Mouse (Mus musculus): Measurements from ENCODE around the gene Cnbd2.

Cnbd2 gene

DNA sequence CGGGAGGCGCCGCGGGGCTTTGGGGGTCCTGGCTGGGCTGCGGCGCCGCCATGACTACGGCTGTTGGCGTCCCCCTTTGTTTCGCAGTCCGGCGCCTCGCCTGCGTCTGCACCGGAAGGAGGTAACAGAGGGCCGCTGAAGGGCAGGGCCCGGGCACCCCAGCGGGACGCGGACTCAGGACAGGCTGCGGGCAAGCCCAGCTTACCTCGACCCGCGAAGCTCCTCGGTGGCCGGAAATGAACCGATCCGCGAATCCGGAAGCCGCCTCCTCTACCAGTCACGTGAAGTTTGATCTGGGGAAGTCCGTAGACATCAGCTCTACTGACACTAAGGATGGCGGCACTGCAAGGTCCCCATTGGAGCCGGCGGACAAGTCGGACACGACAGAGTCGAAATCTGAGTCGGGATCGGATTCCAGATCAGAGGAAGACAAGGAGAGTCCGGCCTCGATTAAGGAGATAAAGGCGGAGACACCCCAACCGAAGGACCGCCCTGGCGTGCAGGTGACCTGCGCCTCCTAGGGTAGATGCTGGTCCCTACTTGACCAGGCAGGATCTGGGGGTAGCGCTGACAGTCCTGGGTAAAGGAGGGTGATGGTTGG lies at the start of gene Cnbd2, which contains the start of gene Scand1:
Gene Cnbd2, plus strand, starts transcription at position 3 of the 601 bp plus-strand sequence.
Gene Scand1, minus strand, starts transcription at position 408 of the 601 bp plus-strand sequence.
- in situ Hi-C loops (cut with MboI; ENCODE audit: low sequenced_read_pairs): no loop called here

DNA sequence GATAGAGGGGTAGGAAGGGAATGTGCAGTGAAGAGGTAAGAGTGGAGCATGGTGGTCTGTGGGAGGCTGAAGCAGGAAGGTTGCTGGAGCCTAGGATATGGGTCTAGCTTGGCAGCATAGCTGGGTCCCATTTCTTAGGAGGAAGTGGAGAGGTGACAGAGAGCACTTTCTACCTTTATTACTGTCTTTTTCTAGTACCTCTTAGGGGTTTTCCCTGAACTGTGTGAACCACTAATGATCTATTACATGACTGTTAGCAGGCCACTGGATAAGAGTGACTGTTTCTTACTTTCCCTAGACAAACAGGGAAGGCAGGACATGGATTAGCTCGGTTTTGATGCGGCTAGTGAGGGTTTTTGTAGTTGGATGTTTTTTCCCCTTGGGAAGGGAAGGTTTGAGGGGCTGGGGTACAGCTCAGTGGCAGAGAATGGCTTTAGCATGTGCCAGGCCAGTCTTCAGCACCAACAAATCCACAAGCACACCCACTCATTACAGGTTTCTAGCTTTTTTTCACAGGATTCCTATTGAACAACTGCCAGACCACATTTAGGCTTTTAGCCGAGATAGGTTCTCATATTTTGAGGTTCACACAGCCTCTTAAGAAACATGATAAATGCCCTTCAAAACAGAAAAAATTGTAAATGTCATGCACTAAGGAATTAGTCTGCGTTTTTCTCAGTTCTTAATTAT lies 48.8 kb upstream of the Cnbd2 start:
- in situ Hi-C loops (cut with MboI; ENCODE audit: low sequenced_read_pairs): no loop called here

GRCm38 (mm10) chr2:156267636-156268035 lies 44.5 kb upstream of the Cnbd2 start:
- in situ Hi-C loops (cut with MboI; ENCODE audit: low sequenced_read_pairs): no loop called here

DNA sequence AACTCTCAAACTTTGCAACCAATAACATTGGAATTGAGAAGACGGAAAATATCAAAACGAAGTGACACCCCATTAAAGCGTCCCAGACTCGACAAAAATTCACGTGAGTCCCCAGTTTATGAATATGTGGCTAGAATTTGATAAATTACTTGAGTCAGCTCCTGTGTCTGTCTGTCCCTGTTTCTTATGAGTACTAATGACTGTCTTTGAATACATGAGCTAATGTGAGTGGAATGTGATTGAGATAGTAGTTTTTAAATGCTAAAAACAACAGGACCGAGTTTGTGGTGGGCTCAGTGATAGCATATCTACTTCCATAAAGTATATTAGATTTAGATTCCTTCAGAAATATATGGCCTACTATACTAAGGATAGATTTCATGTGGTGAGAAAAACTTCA lies 39.5 kb upstream of the Cnbd2 start:
- in situ Hi-C loops (cut with MboI; ENCODE audit: low sequenced_read_pairs): no loop called here

GRCm38 (mm10) chr2:156278226-156279017 lies 33.7 kb upstream of the Cnbd2 start:
- in situ Hi-C loops (cut with MboI; ENCODE audit: low sequenced_read_pairs): no loop called here

DNA sequence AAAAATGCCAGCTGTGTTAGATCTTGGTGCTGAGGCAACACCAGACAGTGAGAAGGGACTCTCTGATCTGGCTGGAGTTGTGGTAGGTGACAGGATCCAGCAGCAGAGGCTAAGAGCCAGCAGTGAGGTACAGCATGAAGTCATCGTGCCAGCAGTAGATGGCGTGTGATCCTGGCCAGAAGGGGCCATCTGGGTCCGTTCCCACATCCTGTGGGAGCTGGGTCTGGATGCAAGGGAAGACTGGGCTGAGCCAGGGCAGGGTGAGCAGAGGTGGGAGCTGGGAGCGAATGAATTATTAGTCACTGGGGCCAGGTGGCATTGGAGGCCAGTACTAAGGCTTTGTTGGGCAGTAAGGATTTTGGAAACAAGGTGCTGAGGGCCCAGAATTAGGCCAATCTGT lies 30.9 kb upstream of the Cnbd2 start:
- in situ Hi-C loops (cut with MboI; ENCODE audit: low sequenced_read_pairs): no loop called here

- in situ Hi-C loops (cut with MboI; ENCODE audit: low sequenced_read_pairs): no loop called here
Observed at GRCm38 (mm10) chr2:156285161-156285560, 26.9 kb upstream of the Cnbd2 start.

DNA sequence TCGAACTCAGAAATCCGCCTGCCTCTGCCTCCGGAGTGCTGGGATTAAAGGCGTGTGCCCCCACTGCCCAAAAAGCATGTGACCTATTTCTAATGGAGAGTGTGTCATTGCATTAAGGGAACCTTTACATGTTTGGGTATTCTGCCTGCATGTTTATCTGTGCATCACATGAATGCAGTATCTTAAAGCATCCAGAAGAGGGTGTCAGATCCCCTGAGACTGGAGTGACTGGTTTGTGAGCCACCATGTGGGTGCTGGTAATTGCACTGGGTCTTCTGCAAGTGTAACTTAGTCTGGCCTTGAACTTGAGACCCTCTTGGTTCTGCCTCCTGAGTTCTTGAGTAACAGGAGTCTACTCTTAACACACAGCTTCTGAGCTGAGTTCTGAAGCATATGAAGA lies 25.4 kb upstream of the Cnbd2 start:
- in situ Hi-C loops (cut with MboI; ENCODE audit: low sequenced_read_pairs): no loop called here

DNA sequence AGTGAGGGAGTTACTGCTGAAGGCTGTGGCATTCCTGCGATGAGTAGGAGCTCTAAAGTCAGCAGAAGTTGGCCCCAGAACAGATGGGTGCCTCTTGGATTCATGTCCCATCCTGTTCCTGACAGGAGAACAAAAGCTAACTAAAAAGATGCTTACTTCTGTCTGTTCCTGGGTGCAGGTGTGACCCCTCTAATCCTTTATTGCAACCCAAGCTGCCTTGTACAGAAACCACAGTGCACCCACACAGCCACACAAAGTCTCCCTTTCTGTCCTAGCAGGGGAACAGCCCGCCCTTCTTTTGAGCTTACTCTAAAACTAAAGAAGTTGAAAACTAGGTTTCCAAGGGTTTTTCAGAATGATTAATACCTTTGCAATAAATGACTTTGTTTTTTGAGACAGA lies 23.9 kb upstream of the Cnbd2 start:
- in situ Hi-C loops (cut with MboI; ENCODE audit: low sequenced_read_pairs): no loop called here

DNA sequence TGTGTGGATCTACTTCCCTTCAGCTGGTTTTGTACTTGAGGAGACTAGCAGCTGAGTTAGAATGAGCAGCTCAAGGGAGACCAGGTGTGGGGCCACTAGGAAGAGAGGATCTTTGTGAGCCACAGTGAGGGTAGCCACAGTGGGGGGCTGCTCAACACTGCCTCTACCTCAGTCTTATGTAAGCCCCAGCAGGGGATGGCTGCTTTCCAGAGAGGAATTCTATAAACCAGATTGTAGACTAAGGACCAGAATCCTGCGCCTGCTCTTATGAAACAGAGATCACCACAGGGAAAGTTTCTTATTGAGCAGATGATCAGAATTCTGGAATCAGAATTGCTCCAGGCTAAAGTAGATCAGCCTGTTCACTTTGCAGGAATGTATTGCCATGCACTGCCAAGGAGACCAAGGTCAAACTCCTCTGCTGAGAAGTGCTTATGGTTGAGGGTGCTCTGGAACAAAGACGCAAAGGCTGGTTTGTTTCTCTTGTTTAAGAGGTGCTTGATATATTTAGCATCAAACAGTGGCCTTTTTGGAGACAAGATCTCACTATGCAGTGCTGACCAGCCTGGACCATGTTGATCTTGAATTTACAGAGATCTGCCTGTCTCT lies 22.4 kb upstream of the Cnbd2 start:
- in situ Hi-C loops (cut with MboI; ENCODE audit: low sequenced_read_pairs): no loop called here

- in situ Hi-C loops (cut with MboI; ENCODE audit: low sequenced_read_pairs): no loop called here
Observed at GRCm38 (mm10) chr2:156291998-156292397, 20.1 kb upstream of the Cnbd2 start.

DNA sequence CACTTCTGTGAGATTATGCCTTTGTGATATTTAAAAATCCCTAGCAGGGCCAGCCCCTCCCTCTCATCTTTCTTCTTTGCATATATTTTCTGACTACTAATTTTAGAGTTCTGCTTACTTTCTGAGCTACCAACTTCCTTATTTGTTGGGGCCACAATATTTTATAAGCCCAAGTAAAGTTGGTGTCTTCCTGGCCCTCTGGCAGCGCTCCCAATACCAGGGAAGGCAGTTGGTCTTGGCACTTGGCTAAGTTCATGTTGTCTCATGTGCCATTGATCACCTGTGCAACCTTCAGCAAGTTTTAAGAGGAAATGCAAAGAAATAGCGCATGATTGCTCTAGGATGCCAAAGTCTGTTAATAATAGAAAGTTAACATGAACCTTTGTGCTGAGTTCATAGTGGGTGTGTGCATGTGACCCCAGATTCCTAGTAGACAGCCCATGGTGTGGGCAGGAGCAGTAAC lies 16.5 kb upstream of the Cnbd2 start:
- in situ Hi-C loops (cut with MboI; ENCODE audit: low sequenced_read_pairs): no loop called here

DNA sequence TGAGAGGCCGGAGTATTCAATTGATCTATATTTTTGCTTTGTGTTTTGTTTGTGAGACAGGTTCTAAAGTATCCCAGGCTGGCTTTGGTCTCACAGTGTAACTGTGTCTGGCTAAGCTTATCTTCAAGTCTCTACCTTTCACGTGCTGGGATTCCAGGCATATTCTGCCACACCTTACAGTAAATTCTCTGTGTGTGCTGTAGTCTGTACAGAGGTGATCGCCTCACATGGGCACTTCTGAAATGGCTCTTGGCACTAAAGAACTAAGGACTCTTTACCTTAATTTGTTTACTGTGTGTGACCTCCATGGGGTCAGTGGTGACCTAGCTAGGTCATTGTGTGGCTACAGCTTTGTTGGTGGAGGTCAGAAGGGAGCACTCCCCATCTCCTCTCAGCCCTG lies 15.9 kb upstream of the Cnbd2 start:
- in situ Hi-C loops (cut with MboI; ENCODE audit: low sequenced_read_pairs): no loop called here

DNA sequence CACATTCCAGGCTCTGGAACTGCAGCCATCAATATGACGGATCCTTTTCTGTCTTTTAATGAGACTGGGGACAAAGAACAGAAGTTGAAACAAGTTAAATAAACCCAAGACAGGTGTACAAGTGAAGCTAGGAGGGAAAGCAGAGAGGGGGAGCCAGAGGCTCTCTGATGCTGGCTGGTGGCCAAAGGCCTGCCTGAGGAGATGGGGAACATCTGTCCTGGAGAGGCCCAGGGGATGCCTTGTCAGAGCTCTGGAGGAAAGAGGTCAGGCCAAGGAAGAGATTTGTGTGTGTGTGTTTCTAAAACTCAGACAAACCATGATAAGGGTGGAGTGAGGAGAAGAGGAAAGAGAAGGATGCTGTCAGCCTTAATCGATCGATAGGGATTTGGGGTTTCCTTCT lies 14.4 kb upstream of the Cnbd2 start:
- in situ Hi-C loops (cut with MboI; ENCODE audit: low sequenced_read_pairs): no loop called here

DNA sequence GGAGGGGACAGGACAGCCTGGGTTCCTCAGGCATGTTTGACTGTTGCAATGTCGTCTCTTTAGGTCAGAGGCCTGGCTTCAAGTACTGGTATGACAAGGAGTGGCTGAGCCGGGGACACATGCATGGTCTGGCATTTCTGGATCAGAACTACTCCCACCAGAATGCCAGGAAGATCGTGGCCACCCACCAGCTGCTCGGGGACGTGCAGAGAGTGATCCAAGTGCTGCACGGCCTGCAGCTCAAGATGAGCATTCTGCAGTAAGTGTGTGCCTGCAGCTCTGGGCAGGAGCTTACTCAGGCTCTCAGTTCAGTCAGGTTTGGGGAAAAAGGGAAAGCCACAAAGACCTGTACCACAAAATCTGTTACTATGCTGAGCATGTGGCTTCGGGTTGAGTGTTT lies 13.6 kb upstream of the Cnbd2 start:
- in situ Hi-C loops (cut with MboI; ENCODE audit: low sequenced_read_pairs): no loop called here

DNA sequence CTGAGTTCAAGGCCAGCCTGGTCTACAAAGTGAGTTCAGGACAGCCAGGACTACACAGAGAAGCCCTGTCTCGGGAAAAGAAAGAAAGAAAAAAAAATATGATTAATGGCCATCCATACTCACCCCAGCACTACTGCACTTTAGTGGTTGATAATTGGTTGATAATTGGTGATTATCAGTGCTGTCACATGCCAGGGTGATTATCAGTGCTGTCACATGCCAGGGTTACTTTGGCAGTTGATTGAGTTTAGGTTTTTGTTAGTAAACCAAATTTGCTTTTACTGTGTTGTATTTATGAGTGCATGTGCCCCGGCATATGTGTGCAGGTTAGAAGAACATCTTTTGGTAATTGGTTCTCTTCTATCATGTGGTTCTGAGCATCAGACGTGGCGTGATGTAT lies 10.0 kb upstream of the Cnbd2 start:
- in situ Hi-C loops (cut with MboI; ENCODE audit: low sequenced_read_pairs): no loop called here

GRCm38 (mm10) chr2:156304351-156304750 lies 7.7 kb upstream of the Cnbd2 start:
- in situ Hi-C loops (cut with MboI; ENCODE audit: low sequenced_read_pairs): no loop called here

DNA sequence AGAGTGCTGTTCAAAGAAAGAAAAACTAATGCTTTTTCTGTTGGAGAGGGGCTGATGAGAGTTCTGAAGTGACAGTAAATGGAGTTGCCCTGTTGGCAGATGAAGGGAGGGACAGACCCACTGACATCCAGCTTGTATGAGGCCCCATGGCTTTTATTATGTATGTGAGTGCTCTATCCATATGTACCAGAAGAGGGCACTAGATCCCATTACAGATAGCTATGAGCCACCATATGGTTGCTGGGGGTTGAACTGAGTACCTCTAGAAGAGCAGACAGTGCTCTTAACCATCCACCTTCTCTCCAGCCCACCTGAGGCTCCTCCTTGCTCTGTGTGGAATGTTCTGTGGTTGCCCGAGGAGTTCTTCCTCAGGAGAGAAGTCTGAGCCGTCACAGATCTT lies 6.3 kb upstream of the Cnbd2 start:
- in situ Hi-C loops (cut with MboI; ENCODE audit: low sequenced_read_pairs): no loop called here

- in situ Hi-C loops (cut with MboI; ENCODE audit: low sequenced_read_pairs): no loop called here
Observed at GRCm38 (mm10) chr2:156307261-156307660, 4.8 kb upstream of the Cnbd2 start.

GRCm38 (mm10) chr2:156309948-156310347 lies 2.2 kb upstream of the Cnbd2 start:
- in situ Hi-C loops (cut with MboI; ENCODE audit: low sequenced_read_pairs): no loop called here

DNA sequence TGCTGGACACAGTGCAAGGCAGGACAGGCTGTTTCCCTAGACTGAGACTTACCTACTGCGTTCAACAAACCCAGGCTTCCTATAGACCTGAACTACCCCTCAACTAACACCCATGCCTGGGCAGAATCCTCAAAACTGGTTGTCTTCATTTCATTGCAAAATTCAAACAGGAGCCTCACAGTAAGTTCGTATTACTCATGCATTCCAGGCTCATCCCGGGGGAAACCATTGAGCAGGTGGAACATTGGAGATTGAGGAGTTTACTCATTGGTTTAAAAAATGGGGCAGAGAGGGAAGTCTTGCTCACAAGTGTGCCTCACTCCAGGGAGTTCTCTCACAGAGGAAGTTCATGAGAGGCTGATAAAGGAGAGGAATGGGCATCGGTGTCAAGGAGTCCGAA lies 1.6 kb upstream of the Cnbd2 start:
- in situ Hi-C loops (cut with MboI; ENCODE audit: low sequenced_read_pairs): no loop called here

All from CH12F3 (cell line).